Mouse (Mus musculus): ENCODE results near the gene Atxn1. TPM values are rescaled to one million over a fixed set of nuclear protein-coding genes. Genes with fewer than 3 reads are reported as not detected.

Atxn1 gene
- total and polyA plus RNA-seq, 3 experiments: 9.4 to 61.0 (median 25.0) TPM

DNA sequence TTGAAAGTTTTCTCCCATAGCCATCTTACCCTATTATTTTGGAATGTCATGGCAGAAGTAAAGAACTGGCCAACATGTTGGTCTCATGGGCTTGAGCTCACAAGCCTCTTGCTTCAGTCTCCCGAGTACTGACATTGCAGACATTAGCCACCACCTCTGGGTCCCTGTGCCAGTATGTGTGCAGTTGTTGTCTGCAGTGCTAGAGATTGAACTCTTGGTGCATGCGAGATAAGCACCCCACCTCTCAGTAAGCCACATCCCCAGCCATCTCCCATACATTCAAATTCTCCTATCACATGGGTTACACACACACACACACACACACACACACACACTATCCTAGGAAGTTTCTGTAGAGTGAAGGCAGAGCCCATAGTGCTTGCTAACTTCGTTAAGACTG is 464.9 kb downstream of the Atxn1 start:
- TF ChIP-seq GATA1 (IDR thresholded peaks at IDR 0.05; ENCODE audit: borderline replicate concordance, low read length): no peak
- no peak for TF ChIP-seq POLR2AphosphoS5 (IDR thresholded peaks at IDR 0.05; ENCODE audit: insufficient replicate concordance, low read depth, low read length)
- TF ChIP-seq TAL1 (conservative IDR thresholded peaks at IDR 0.05; ENCODE audit: low read depth, low read length): no peak
- no peak for TF ChIP-seq CTCF (IDR thresholded peaks at IDR 0.05; ENCODE audit: low read depth, low read length)
- TF ChIP-seq GATA2 (IDR thresholded peaks at IDR 0.05; ENCODE audit: borderline replicate concordance, low read depth, low read length): no peak
- no peaks in the 10 kb centered on the region for H3K27me3 ChIP-seq (ENCODE audit: insufficient read depth, low read length)
- H3K4me1 ChIP-seq (ENCODE audit: insufficient read depth, low read depth, low read length): peaks cover 42% of the 10 kb centered on the region
- H3K36me3 ChIP-seq (replicated peaks): no peaks in the 10 kb centered on the region
- H3K4me3 ChIP-seq (ENCODE audit: low read depth, low read length): no peak overlapping the region
- DNase-seq (ENCODE audit: low spot score) (no peak), ATAC-seq (ENCODE audit: extremely low read depth, insufficient number of reproducible peaks, low FRiP score, poor library complexity, severe bottlenecking) (no peak)
- H3K9me3 ChIP-seq (replicated peaks): peaks cover 4% of the 10 kb centered on the region; the same call in 1 of the 2 replicates
